Mouse (Mus musculus) heart, embryonic 15.5 days (tissue): ENCODE results near the gene Clasp1. TPM values are rescaled to one million over a fixed set of nuclear protein-coding genes. Genes with fewer than 3 reads are reported as not detected.

Experiments
- ATAC-seq: fragments of 200-750 bp; cut with Nextera tagmentation; replicated peaks from 2 replicates; pipeline ENCODE4 v1.8.0; 2017; ENCODE audit warnings: low read depth, moderate TSS enrichment; ENCODE audit not compliant: insufficient number of reproducible peaks, insufficient read depth, low FRiP score
- H3K27ac ChIP-seq: fragments of 300-500 bp; sonication (generic); 2 replicates; pipeline ENCODE4 v1.5.1; 2015; ENCODE audit warnings: mild to moderate bottlenecking, inconsistent platforms
- H3K27me3 ChIP-seq: fragments of 300-500 bp; sonication (generic); 2 replicates; pipeline ENCODE4 v1.6.1; 2015; ENCODE audit warnings: inconsistent platforms
- H3K36me3 ChIP-seq: fragments of 300-500 bp; sonication (generic); 2 replicates; pipeline ENCODE4 v1.6.1; 2015; ENCODE audit warnings: mild to moderate bottlenecking, inconsistent platforms
- H3K4me1 ChIP-seq: fragments of 300-500 bp; sonication (generic); replicated peaks from 2 replicates; pipeline ENCODE4 v1.6.1; 2015; ENCODE audit warnings: inconsistent platforms
- H3K4me2 ChIP-seq: fragments of 300-500 bp; sonication (generic); 2 replicates; pipeline ENCODE4 v1.6.1; 2015; ENCODE audit warnings: inconsistent platforms, mild to moderate bottlenecking, moderate library complexity
- H3K4me3 ChIP-seq: fragments of 300-500 bp; sonication (generic); 2 replicates; pipeline ENCODE4 v1.5.1; 2015; ENCODE audit warnings: mild to moderate bottlenecking, inconsistent platforms
- H3K9ac ChIP-seq: fragments of 300-500 bp; sonication (generic); 2 replicates; pipeline ENCODE4 v1.6.1; 2015; ENCODE audit warnings: mild to moderate bottlenecking, inconsistent platforms
- H3K9me3 ChIP-seq: fragments of 300-500 bp; sonication (generic); replicated peaks from 2 replicates; pipeline ENCODE4 v1.6.1; 2016; ENCODE audit warnings: inconsistent platforms
- WGBS: fragments of 180-500 bp; shearing (Covaris S2); methylation state at CpG from one replicate; pipeline ENCODE4 v1.1.7; 2015; ENCODE audit warnings: mixed read lengths; 5-methylcytosine and 5-hydroxymethylcytosine counted together
- polyA plus RNA-seq: library from polyadenylated mRNA; unstranded; fragments of >200 nt; fragmentation: Nextera tagmentation; extraction: Ambion mirVana; gene quantifications from 2 replicates; pipeline ENCODE4 v1.2.1, GENCODE M21; 2015

The Clasp1 gene
- polyA plus RNA-seq, 1 experiment from 2014 or later = 91.1 TPM

DNA sequence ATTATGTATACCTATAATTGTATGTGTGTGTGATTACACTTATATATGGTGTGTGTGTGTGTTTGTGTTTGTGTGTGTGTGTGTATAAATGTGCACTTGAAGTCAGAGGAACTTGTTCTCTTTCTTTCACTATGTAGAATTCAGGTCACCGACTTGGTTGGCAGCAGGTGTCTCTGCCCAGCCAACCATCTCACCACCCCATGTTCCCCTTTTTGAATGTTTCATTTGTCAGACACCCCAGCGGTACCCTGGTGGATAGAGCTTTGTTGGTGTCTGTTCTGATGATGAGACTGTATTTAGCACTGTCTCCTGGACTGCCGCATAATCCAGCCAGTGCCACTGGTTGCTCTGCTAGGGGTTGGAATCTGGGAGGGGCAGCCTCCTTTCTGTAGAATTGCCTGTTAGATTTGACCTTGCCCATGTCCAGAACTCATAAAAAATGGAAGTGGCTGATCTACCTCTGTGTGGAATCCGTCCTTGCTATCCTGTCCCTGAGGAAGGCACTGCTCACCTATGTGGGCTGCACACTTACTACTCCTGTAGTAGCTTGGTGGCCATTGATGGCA lies 244.6 kb downstream of the Clasp1 start:
- Histone ChIP-seq H3K36me3 (no peaks in the 10 kb centered on the region), H3K4me1 (no peaks in the 10 kb centered on the region), H3K9ac (no peak overlapping the region), H3K9me3 (no peaks in the 10 kb centered on the region), H3K27me3 (0 out of 2 replicates have a peak, but pooled peaks cover 3% of the 10 kb centered on the region), H3K4me2 (no peak overlapping the region), H3K4me3 (no peak overlapping the region), H3K27ac (no peak overlapping the region)
- ATAC-seq = no peak
- 71% methylated on average over 4 of the region's 4 CpGs for WGBS

DNA sequence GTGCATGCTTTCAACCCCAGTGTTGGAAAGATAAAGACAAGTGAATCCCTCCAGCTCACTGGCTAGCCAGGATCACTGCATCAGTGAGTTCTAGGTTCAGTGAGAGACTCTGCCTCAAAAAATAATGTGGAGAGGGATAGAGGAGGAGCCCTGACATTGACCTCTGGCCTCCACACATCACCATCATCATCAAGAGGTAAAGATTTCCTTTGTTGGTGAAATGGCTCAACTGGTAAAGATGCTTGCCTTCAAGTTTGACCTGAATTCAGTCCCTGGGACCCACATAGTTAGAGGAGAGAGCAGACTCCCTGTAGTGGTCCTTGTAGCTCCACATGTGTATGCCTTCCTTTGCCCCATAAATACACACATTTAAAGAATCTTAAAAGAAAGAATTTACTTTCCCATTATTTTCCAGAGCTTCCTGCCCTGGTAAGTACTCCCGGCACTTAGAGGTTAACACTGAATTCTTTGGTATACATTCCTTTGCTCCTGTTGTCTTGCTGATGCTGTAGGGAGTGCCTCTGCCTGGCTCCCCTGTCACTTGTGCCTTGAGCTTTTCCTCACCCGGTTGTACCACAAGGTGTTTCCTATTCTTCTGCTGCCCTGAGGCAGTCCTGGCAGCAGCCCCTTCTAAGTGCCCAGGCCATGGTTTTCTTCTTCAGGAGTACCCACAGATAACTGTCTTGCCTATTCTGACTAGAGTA lies 253.6 kb downstream of the Clasp1 start:
- WGBS = 51% methylated on average over 2 of the region's 2 CpGs
- H3K9me3 ChIP-seq = no peaks in the 10 kb centered on the region

DNA sequence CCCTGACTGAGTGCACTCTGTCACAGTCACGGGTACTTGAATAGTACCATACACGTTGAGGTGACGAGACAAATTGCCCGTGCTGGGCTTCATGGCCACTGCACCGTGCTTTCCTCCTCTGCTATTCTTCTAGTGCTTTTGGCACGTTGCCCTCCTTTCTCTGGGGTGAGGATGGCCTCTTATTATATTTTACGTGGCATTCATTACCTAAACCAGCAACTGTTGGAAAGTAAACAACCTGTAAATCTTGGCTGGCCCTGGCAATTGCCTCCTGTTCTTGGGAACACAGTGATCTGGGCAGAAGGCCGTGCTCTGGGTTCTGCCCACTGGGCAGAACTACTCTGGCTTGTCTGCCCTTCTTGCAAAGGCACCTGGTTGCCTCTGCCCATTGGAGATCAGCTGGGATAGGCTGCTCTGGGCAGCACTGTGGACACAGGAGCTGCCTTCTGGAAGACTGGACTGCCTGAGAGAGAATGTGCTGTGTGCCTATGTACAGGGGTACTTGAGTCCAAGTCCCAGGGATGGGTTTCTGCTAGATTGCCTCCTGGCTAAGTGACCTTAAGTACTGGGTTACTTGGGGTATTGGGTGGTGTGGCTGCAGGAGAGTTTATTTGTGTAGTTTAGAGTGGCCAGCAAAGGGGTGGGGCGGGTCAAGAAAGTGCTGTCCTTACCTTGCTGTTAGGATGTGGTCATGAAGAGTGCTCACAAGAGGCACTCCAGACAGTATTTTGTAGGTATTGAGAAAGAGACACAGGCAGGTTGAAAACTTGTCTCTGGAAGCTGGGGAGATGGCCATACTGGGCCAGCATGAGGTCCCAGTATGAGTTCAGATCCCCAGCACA lies 254.5 kb downstream of the Clasp1 start:
- no peak overlapping the region for H3K4me2 ChIP-seq
- H3K27ac ChIP-seq = no peak overlapping the region
- ATAC-seq = no peak; the same call in 1 of the 2 replicates
- no peaks in the 10 kb centered on the region for H3K9me3 ChIP-seq
- H3K4me3 ChIP-seq = no peak overlapping the region
- H3K9ac ChIP-seq = no peak overlapping the region
- H3K27me3 ChIP-seq = no peaks in the 10 kb centered on the region
- H3K36me3 ChIP-seq = no peaks in the 10 kb centered on the region
- 47% methylated on average over 9 of the region's 9 CpGs for WGBS
- 0 out of 2 replicates have a peak, but pooled peaks cover 2% of the 10 kb centered on the region for H3K4me1 ChIP-seq

More for the DNA sequence above, 253.6 kb downstream of the Clasp1 start:
- Histone ChIP-seq H3K36me3 (no peaks in the 10 kb centered on the region), H3K27ac (no peak overlapping the region), H3K9ac (no peak overlapping the region), H3K4me1 (0 out of 2 replicates have a peak, but pooled peaks cover 2% of the 10 kb centered on the region), H3K4me3 (no peak overlapping the region), H3K27me3 (no peaks in the 10 kb centered on the region), H3K4me2 (no peak overlapping the region)
- ATAC-seq = no peak

DNA sequence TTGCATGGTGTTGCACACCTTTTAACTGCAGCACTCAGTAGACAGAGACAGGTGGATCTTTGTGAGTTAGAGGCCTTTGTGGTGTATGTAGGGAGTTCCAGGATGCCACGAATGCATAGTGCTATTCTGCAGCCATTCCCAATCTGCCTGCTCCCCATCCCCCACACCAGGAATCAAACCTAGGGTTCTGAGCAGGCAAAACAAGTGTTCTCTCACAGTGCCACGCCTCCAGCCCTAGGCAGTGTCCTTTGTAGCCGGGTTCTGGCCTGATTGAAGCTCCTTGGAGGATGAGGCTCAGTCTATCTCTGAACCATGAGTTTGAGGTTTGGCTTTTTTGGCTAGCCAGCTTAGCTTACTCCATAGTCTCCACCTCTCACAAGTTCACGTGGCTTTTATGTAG lies 256.8 kb downstream of the Clasp1 start:
- H3K4me2 ChIP-seq = no peak overlapping the region
- no peaks in the 10 kb centered on the region for H3K9me3 ChIP-seq
- no peak overlapping the region for H3K9ac ChIP-seq
- no peak for ATAC-seq
- H3K36me3 ChIP-seq = no peaks in the 10 kb centered on the region
- WGBS = 62% methylated on average over 4 of the region's 4 CpGs
- peaks cover 7% of the 10 kb centered on the region; the same call in 1 of the 2 replicates for H3K4me1 ChIP-seq
- no peak overlapping the region for H3K27ac ChIP-seq
- H3K27me3 ChIP-seq = no peaks in the 10 kb centered on the region
- H3K4me3 ChIP-seq = no peak overlapping the region

GRCm38 (mm10) chr1:118648015-118648414 lies 259.2 kb downstream of the Clasp1 start:
- no peaks in the 10 kb centered on the region for H3K36me3 ChIP-seq
- ATAC-seq = no peak
- H3K4me1 ChIP-seq = peaks cover 7% of the 10 kb centered on the region; the same call in 1 of the 2 replicates
- H3K27ac ChIP-seq = no peak overlapping the region
- H3K4me3 ChIP-seq = no peak overlapping the region
- no peak overlapping the region for H3K9ac ChIP-seq
- H3K4me2 ChIP-seq = no peak overlapping the region
- WGBS = 47% methylated on average over 3 of the region's 3 CpGs
- no peaks in the 10 kb centered on the region for H3K27me3 ChIP-seq
- no peaks in the 10 kb centered on the region for H3K9me3 ChIP-seq

DNA sequence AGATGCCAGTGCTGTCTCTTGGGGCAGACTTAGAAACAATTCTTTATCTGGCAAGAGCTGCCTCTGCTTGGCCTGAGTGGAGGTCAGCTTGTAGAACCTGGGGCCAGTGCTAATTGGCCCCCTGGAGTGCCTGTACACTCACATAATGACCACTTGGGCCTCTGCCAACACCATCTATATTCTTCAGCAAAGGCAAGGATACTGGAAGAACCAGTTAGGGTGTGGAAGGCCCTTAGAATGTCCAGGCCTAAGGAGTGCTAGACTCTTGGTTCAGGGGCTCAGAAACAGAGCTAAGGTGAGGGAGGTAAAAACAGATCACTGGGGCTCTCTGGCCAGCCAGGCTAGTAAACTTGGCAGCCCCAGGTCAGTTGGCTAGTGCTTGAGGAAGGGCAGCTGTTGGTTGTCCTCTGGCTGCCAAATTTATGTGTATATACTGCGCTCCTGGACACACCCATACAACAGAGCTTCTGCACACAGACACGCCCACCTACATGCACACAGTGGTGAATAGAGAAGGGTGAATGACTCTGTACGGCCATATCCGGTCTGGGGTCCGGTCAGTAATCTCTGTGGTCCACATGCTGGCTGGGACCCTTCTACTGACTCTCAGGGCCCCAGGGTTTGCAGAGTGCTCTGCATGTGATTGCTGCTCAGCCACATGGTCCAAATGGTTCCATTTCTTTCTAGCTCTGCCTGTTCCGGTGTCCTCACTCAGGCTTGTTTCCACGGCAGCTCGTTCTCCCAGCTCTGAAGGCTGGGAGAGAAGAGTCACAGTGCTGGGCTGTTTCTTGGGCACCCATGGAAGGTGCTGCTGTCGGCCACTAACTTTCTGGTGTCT lies 261.3 kb downstream of the Clasp1 start:
- H3K4me3 ChIP-seq = no peak overlapping the region
- ATAC-seq = no peak
- 67% methylated on average over 9 of the region's 9 CpGs for WGBS
- H3K9ac ChIP-seq = no peak overlapping the region
- no peak overlapping the region for H3K4me2 ChIP-seq
- peaks cover 5% of the 10 kb centered on the region; the same call in 1 of the 2 replicates for H3K4me1 ChIP-seq
- no peak overlapping the region for H3K27ac ChIP-seq
- no peaks in the 10 kb centered on the region for H3K9me3 ChIP-seq
- H3K27me3 ChIP-seq = no peaks in the 10 kb centered on the region
- no peaks in the 10 kb centered on the region for H3K36me3 ChIP-seq

DNA sequence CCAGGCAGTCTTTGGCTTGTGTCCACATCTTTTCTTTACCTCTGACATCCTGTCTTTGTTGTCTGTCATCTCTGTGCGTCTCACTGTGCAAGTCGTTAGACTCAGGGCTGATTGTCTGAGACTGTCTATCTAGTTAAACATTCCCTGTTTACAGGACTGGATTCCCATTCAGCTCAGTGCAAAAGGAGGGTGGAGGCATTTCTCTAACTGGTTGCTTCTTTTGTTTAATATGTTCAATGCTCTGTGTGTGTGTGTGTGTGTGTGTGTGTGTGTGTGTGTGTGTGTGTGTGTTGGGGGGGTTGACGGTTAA lies 261.9 kb downstream of the Clasp1 start:
- H3K27me3 ChIP-seq = no peaks in the 10 kb centered on the region
- no peaks in the 10 kb centered on the region for H3K9me3 ChIP-seq
- no peak overlapping the region for H3K9ac ChIP-seq
- ATAC-seq = no peak
- no peak overlapping the region for H3K27ac ChIP-seq
- H3K4me2 ChIP-seq = no peak overlapping the region
- WGBS = 40% methylated on average over 3 of the region's 3 CpGs
- H3K4me1 ChIP-seq = peaks cover 5% of the 10 kb centered on the region; the same call in 1 of the 2 replicates
- H3K36me3 ChIP-seq = no peaks in the 10 kb centered on the region
- H3K4me3 ChIP-seq = no peak overlapping the region

DNA sequence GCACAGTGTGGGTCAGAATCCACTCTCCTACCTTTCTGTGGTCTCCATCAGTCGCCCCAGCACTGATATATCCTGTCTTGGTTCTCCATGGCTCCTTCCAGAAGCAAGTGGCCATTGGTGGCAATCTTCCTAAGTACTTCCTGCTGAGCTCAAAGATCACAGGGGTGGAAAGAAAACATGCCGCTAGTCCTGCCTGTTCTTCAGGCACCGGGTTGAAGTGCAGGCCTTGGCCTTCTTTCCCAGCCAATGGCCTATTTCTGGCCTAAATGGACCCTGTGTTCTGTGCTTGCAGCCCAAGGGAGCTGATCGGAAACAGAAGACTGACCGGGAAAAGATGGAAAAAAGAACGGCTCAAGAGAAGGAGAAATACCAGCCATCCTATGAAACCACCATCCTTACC lies 269.9 kb downstream of the Clasp1 start:
- H3K4me3 ChIP-seq = no peak overlapping the region
- H3K4me2 ChIP-seq = no peak overlapping the region
- H3K9ac ChIP-seq = no peak overlapping the region
- 75% methylated on average over 6 of the region's 6 CpGs for WGBS
- H3K9me3 ChIP-seq = no peaks in the 10 kb centered on the region
- no peaks in the 10 kb centered on the region for H3K36me3 ChIP-seq
- no peak overlapping the region for H3K27ac ChIP-seq
- no peak for ATAC-seq
- H3K27me3 ChIP-seq = no peaks in the 10 kb centered on the region
- peaks cover 32% of the 10 kb centered on the region for H3K4me1 ChIP-seq

DNA sequence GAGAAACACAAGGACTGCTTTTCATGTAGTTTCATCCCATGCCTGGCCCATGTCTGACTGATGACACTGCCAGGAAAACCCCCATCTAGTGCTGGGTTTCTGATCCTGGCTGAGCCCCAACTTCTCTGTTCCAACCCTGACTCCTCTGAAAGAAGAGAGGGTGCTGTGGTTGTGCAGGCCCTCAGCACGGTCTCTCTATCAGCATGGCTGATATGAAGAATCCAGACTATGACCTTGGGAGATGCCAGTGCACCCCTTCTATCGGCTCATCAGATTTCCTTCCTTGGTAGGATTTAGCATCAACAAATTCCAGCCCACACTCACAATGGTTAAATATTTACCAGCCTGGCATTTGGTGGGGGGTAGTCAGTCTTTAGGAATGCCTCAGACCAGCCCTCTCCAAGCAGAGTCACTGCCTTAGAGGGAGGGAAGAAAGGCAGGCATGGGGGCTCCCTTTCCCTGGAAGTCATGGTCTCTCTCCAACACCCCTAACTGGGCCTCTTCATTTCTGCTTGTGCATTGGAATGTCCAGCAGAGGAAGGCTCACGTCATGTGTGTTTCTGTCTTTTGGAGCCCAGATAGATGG lies 272.1 kb downstream of the Clasp1 start:
- no peak overlapping the region for H3K9ac ChIP-seq
- H3K27me3 ChIP-seq = no peaks in the 10 kb centered on the region
- no peaks in the 10 kb centered on the region for H3K9me3 ChIP-seq
- peak; percentile 47; the same call in 1 of the 2 replicates for ATAC-seq
- H3K36me3 ChIP-seq = no peaks in the 10 kb centered on the region
- H3K4me3 ChIP-seq = no peak overlapping the region
- no peak overlapping the region for H3K4me2 ChIP-seq
- WGBS = 21% methylated on average over 3 of the region's 3 CpGs
- H3K4me1 ChIP-seq = peaks cover 32% of the 10 kb centered on the region
- 0 out of 2 replicates have a peak overlapping the region, but pooled peaks have one; percentile 27 for H3K27ac ChIP-seq
